Mouse (Mus musculus) spleen, adult 2 months (tissue): ENCODE results near the gene Gng3.

Experiments used
- CTCF ChIP-seq: fragments of 200-500 bp; IDR thresholded peaks from 2 replicates; pipeline ENCODE4 v1.5.1; 2011; ENCODE audit warnings: mild to moderate bottlenecking, inconsistent platforms; ENCODE audit not compliant: insufficient read depth, insufficient read length, insufficient replicate concordance; ENCODE audit errors: extremely low read depth
- POLR2A ChIP-seq: fragments of 200-500 bp; IDR thresholded peaks from 2 replicates; pipeline ENCODE4 v1.6.1; 2011; ENCODE audit warnings: low read depth, low read length, inconsistent platforms

- TF ChIP-seq CTCF = no peak
- TF ChIP-seq POLR2A = no peak
Measured at GRCm38 (mm10) chr19:8790171-8790570, 48.8 kb downstream of the Gng3 start.
